Mouse (Mus musculus) lung, embryonic 16.5 days (tissue): ENCODE results near the gene Adgrg1. TPM values are rescaled to one million over a fixed set of nuclear protein-coding genes. Genes with fewer than 3 reads are reported as not detected.
A peak's percentile ranks its signal among the peaks of the same experiment; 100 is the strongest.

Experiments
- ATAC-seq: fragments of 200-750 bp; cut with Nextera tagmentation; 2 replicates; pipeline ENCODE4 v1.8.0; 2017; ENCODE audit warnings: low read depth, mild to moderate bottlenecking, moderate library complexity
- H3K27ac ChIP-seq: fragments of 300-500 bp; sonication (generic); 2 replicates; pipeline ENCODE4 v1.5.1; 2014; ENCODE audit warnings: mild to moderate bottlenecking, control low read depth, low read length
- H3K27me3 ChIP-seq: fragments of 300-500 bp; sonication (generic); 2 replicates; pipeline ENCODE4 v1.6.1; 2014; ENCODE audit warnings: low read depth, low read length, mixed read lengths; ENCODE audit not compliant: control insufficient read depth, insufficient read depth
- H3K36me3 ChIP-seq: fragments of 300-500 bp; sonication (generic); 2 replicates; pipeline ENCODE4 v1.6.1; 2014; ENCODE audit warnings: low read length; ENCODE audit not compliant: control insufficient read depth, insufficient read depth
- H3K4me1 ChIP-seq: fragments of 300-500 bp; sonication (generic); replicated peaks from 2 replicates; pipeline ENCODE4 v1.6.1; 2014; ENCODE audit warnings: low read length, mixed read lengths; ENCODE audit not compliant: control insufficient read depth, insufficient read depth
- H3K4me2 ChIP-seq: fragments of 300-500 bp; sonication (generic); 2 replicates; pipeline ENCODE4 v1.6.1; 2014; ENCODE audit warnings: low read depth, low read length, control low read depth
- H3K4me3 ChIP-seq: fragments of 300-500 bp; sonication (generic); 2 replicates; pipeline ENCODE4 v1.5.1; 2014; ENCODE audit warnings: mild to moderate bottlenecking, low read length, control low read depth
- H3K9ac ChIP-seq: fragments of 300-500 bp; sonication (generic); 2 replicates; pipeline ENCODE4 v1.6.1; 2014; ENCODE audit warnings: low read length, control low read depth
- H3K9me3 ChIP-seq: fragments of 300-500 bp; sonication (generic); 2 replicates; pipeline ENCODE4 v1.6.1; 2016; ENCODE audit warnings: low read length; ENCODE audit not compliant: control insufficient read depth
- WGBS: fragments of 180-500 bp; shearing (Covaris S2); extraction: QIAGEN DNeasy Blood & Tissue Kit; methylation state at CpG from one replicate; pipeline ENCODE4 v1.1.7; 2014; 5-methylcytosine and 5-hydroxymethylcytosine counted together
- polyA plus RNA-seq: library from polyadenylated mRNA; unstranded; fragments of >200 nt; fragmentation: Nextera tagmentation; extraction: Ambion mirVana; gene quantifications from 2 replicates; pipeline ENCODE4 v1.2.1, GENCODE M21; 2015

Gene Adgrg1
- polyA plus RNA-seq, 1 experiment from 2014 or later = 42.9 TPM

- WGBS = 71% methylated on average over 9 of the region's 9 CpGs
- no peak overlapping the region for H3K4me2 ChIP-seq
- no peak overlapping the region for H3K9ac ChIP-seq
- H3K9me3 ChIP-seq = no peaks in the 10 kb centered on the region
- no peaks in the 10 kb centered on the region for H3K27me3 ChIP-seq
- ATAC-seq = no peak
- peak overlapping the region; percentile 82; the same call in 1 of the 2 replicates for H3K27ac ChIP-seq
- H3K4me3 ChIP-seq = no peak overlapping the region
- H3K36me3 ChIP-seq = no peaks in the 10 kb centered on the region
- peaks cover 48% of the 10 kb centered on the region for H3K4me1 ChIP-seq
Observed at GRCm38 (mm10) chr8:94991454-94991994, 17.0 kb downstream of the Adgrg1 start.

GRCm38 (mm10) chr8:94992010-94992409 is 17.5 kb downstream of the Adgrg1 start:
- no peak overlapping the region for H3K4me2 ChIP-seq
- H3K9ac ChIP-seq = no peak overlapping the region
- no peaks in the 10 kb centered on the region for H3K9me3 ChIP-seq
- no peaks in the 10 kb centered on the region for H3K36me3 ChIP-seq
- H3K4me3 ChIP-seq = no peak overlapping the region
- peaks cover 43% of the 10 kb centered on the region for H3K4me1 ChIP-seq
- WGBS = 77% methylated on average over 4 of the region's 4 CpGs
- no peaks in the 10 kb centered on the region for H3K27me3 ChIP-seq
- peak overlapping the region; percentile 82 for H3K27ac ChIP-seq
- no peak for ATAC-seq

GRCm38 (mm10) chr8:94992534-94992933 is 18.0 kb downstream of the Adgrg1 start:
- peak; percentile 58 for ATAC-seq
- Histone ChIP-seq H3K27ac (peak overlapping the region; percentile 82), H3K27me3 (no peaks in the 10 kb centered on the region), H3K9me3 (no peaks in the 10 kb centered on the region), H3K4me3 (no peak overlapping the region), H3K4me2 (no peak overlapping the region), H3K36me3 (no peaks in the 10 kb centered on the region), H3K4me1 (peaks cover 43% of the 10 kb centered on the region), H3K9ac (peak overlapping the region; percentile 45; the same call in 1 of the 2 replicates)
- WGBS = 45% methylated on average over 5 of the region's 5 CpGs

- ATAC-seq = peak; percentile 40
- Histone ChIP-seq H3K9ac (no peak overlapping the region), H3K4me2 (no peak overlapping the region), H3K27me3 (no peaks in the 10 kb centered on the region), H3K36me3 (no peaks in the 10 kb centered on the region), H3K27ac (peak overlapping the region; percentile 82), H3K4me3 (no peak overlapping the region), H3K9me3 (no peaks in the 10 kb centered on the region), H3K4me1 (peaks cover 43% of the 10 kb centered on the region)
- whole genome bisulfite sequencing = 54% methylated on average over 9 of the region's 9 CpGs
Observed at GRCm38 (mm10) chr8:94992996-94993724, 18.6 kb downstream of the Adgrg1 start.

GRCm38 (mm10) chr8:94994006-94994405 is 19.5 kb downstream of the Adgrg1 start:
- peak; percentile 40 for ATAC-seq
- WGBS = 4% methylated on average over 13 of the region's 14 CpGs
- Histone ChIP-seq H3K4me2 (no peak overlapping the region), H3K9ac (peak overlapping the region; percentile 36; the same call in 1 of the 2 replicates), H3K4me1 (peaks cover 44% of the 10 kb centered on the region), H3K27me3 (no peaks in the 10 kb centered on the region), H3K27ac (0 out of 2 replicates have a peak overlapping the region, but pooled peaks have one; percentile 19), H3K4me3 (no peak overlapping the region), H3K36me3 (no peaks in the 10 kb centered on the region), H3K9me3 (no peaks in the 10 kb centered on the region)

GRCm38 (mm10) chr8:94994510-94994909 is 20.0 kb downstream of the Adgrg1 start:
- H3K4me1 ChIP-seq = peaks cover 49% of the 10 kb centered on the region
- no peaks in the 10 kb centered on the region for H3K36me3 ChIP-seq
- H3K9ac ChIP-seq = no peak overlapping the region
- H3K27ac ChIP-seq = no peak overlapping the region
- no peak overlapping the region for H3K4me2 ChIP-seq
- 38% methylated on average over 1 of the region's 1 CpGs for WGBS
- H3K4me3 ChIP-seq = no peak overlapping the region
- no peaks in the 10 kb centered on the region for H3K27me3 ChIP-seq
- no peak for ATAC-seq
- no peaks in the 10 kb centered on the region for H3K9me3 ChIP-seq

- Histone ChIP-seq H3K9ac (no peak overlapping the region), H3K4me2 (no peak overlapping the region), H3K27me3 (no peaks in the 10 kb centered on the region), H3K9me3 (no peaks in the 10 kb centered on the region), H3K36me3 (no peaks in the 10 kb centered on the region), H3K27ac (no peak overlapping the region), H3K4me1 (peaks cover 55% of the 10 kb centered on the region), H3K4me3 (no peak overlapping the region)
- 74% methylated on average over 5 of the region's 5 CpGs for WGBS
- ATAC-seq = no peak
Observed at GRCm38 (mm10) chr8:94995336-94995893, 20.9 kb downstream of the Adgrg1 start.

GRCm38 (mm10) chr8:94996037-94996436 is 21.5 kb downstream of the Adgrg1 start:
- Histone ChIP-seq H3K9ac (no peak overlapping the region), H3K4me2 (no peak overlapping the region), H3K27ac (no peak overlapping the region), H3K4me3 (no peak overlapping the region), H3K36me3 (no peaks in the 10 kb centered on the region), H3K27me3 (no peaks in the 10 kb centered on the region), H3K4me1 (peaks cover 55% of the 10 kb centered on the region), H3K9me3 (no peaks in the 10 kb centered on the region)
- ATAC-seq = no peak
- WGBS = 76% methylated on average over 12 of the region's 12 CpGs
